Mouse (Mus musculus) monocyte, adult 5-6 weeks (primary cell): ENCODE data around the gene Fam227b. TPM values are rescaled to one million over a fixed set of nuclear protein-coding genes. Genes with fewer than 3 reads are reported as not detected.

Source experiments
- ATAC-seq: fragments of 153-309, 156-312 bp; replicated peaks from 2 replicates; pipeline ENCODE4 v1.8.0; 2017; ENCODE audit warnings: mild to moderate bottlenecking; ENCODE audit not compliant: low TSS enrichment, insufficient number of reproducible peaks, severe bottlenecking, poor library complexity, low FRiP score
- total RNA-seq: library from RNA; stranded (forward); fragments of 200-1000, 200-491, 200-594 nt; gene quantifications from 3 replicates; pipeline ENCODE4 v1.2.3, GENCODE M21; 2017

Gene Fam227b
- total RNA-seq, 1 experiment from 2014 or later, result 0.48 TPM

DNA sequence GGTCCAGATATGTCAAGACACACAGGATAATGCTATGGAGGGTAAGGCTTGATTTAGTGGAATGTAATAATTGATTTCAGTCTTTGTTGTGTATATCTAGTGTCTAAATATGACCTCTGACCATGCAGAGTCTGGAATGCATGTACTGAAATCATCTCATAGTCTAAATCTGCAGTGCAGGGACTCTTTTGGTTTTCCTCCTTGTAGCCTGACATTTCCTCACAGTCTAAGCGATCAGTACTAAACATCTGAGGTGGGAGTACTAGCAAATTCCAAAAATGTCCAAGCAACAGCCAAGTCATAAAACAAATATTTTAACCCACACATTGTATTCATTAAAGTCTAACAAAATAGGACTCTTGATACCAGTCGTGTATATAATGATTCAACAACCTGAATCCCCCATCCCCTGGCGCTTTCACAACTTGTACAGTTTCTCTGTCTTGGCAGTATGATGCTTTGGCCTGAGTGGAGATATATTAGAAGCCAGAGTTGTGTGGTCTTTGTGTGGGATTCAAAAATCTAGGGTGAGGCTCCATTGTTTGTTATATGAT lies 86.4 kb downstream of the Fam227b start:
- ATAC-seq, result no peak

DNA sequence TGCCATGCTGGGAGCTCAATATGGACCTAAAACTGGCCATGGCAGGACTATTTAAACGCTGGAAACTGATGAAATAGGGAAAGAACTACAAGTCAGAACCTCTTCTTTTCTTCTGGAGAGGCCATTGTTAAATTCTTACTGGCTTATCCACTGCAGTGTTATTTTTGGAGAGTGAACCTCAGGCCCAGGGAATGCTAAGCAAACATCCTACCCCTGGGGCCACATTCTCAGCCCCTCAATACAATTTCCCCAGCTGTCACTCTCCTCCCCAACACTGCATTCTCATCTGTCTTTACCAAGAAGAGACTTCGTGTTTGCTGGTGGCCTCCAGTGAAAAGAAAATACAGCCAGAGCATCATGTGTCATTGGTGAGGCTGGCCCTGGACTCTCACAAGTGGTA lies 87.0 kb downstream of the Fam227b start:
- ATAC-seq, result no peak

DNA sequence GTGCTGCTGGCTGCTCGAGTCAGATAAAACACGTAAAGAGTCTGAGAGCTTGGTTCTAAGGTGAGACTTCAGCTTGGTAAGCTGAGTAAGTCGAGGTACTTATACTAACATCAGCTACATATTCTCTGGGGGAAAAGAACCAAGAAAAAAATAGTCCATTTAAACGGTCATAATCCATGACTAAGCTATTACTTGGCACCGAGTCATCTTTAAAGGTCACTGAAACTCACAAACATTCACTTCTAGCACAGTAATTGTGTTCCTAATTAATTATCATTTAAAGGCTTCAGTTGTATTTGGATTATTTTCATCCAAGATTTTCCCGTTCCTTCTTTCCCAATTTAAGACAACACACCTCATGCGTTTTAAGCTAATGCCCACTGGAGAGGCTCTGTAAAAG lies 88.9 kb downstream of the Fam227b start:
- no peak for ATAC-seq

DNA sequence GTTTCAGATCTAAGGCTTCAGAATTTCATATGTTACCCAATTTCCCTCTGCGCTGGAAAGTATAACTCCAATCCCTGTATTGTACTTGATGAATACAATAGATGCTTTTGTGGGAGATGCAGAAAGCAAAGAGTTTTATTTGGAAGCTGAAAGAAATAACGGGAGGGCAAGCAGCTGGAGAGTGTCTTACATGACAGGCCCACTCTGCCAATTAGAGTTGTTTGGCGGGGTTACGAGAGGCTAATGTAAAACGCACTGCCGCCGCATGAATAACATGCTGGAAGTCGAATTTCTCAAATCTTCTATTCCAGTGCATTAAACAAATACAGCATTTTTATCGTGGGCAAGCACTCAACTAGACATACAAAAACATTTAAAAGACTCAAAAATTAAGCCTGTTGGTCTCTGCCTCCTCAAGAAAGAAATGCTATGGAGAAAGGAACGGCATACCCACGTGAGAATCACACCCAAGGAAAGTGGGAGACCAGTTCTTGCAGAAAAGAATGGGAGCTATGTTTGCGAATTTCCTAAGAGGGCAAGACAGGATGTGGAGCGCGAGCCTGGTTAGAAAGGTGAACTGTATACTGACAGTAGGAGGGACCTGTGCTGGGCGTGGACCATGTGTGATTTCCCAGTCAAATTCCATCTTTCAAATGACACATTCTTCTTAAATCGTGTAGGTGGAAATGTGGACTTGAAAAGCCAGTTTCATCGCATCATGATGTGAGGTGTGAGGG lies 90.6 kb downstream of the Fam227b start:
- no peak for ATAC-seq

DNA sequence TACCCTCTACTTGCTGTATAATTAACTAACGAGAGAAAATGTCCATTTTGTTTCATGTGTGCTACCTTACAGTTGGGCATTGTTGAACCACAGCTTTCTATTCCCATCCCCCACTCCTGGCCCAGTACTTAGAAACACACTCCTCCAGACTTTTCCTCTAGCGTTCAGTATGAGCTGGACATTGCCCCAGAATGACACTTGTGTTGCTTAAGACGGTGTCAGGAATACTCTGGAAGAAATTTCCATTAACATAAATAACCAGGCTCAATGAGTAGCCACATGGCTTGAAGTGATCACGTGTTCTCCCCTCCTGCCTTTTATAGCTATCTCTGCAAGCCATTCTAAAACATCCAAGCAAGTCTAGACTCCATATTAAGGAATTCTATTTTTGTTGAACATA lies 91.2 kb downstream of the Fam227b start:
- no peak for ATAC-seq

DNA sequence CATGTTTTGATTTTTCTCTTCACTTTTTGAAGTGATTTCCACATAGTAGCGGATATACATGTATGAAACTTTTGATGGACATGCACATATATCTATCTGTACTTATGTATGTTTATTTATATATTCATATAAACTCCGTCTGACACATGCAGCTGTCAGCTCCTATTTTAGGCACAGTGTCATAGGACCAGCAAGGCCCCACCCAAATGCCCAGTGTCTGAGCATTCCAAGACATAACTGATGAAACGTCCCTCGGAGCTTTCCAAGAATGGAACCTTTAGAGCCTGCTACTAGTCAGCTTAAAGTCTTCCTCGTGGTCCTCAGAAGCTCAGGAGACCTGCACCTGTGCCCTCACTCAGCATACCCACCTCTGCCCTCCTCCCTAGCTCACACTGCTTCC lies 98.1 kb downstream of the Fam227b start:
- ATAC-seq, result no peak

DNA sequence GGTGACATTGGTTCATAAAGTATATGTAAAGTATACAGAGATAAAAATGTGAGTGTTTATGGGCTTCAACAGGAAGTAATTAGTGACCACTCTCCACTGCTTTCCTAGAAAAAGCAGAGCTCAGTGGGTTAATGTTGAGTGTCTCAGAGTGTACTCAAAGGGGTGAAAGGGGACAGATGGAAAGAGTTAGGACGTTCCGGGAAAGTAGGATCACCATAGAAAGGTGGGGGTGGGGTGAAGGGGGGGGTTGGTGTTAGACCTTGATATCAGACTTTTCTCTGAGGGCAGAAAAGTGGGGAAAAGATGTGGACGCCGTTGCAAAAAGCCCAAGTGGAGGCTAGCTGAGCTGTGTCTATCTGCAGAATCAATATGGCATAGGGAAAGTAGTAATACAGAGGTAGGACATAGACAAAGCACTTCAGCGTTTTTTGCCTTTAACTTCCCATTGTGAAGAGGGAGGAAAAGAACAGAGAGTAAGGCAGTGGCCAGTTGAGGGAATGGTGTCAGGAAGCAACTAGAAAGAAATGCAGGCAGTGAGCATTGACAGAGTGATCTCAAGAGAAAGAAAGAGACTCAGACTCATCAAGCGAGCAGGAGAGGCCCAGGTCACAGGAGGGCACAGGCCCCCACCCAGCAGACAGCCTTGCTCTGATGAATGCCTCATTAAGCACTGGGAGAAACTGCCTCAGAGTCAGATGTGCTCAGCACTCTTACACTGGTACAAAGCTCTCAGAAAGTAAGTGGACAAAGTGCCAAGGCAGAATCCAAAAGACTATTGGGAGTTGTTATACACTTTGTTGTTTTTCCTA lies 98.9 kb downstream of the Fam227b start:
- ATAC-seq, result no peak

DNA sequence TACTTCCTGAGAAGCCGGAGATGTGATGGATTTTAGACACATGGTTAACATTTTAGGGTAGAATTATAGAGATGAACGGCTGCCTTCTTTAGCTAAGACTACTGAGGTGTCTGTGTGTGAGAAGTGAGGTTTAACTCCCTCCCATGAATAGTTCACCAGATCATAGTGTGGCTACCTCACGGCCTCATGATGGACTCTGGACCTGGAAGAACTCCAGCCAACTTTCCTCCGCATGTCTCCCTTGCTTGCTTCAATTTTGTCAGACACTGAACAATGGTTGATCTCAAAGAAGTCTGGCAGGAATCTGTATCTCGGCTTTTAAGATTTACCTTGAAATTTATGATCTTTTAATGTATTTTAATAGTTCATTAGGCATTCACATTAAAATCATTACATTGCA lies 106.2 kb downstream of the Fam227b start:
- ATAC-seq, result no peak

DNA sequence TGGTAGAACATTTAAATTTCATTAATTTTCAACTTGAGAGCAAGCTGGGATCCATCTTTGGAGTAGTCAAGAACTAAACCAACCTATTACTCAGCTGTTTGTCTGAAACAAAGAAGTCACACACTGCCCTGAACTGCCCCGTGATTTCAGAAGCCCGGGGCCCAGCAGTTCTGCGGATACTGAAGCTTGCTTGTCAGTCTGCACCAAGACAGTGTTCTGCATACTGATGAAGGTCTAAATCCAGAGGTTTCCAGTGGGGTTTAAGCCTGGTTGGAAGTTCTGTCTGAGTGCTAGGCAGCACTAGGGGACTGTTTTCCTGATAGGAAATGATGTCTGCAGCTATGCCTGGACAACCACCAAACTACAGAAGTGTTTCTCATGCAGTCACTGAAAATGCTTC lies 109.1 kb downstream of the Fam227b start:
- no peak for ATAC-seq

DNA sequence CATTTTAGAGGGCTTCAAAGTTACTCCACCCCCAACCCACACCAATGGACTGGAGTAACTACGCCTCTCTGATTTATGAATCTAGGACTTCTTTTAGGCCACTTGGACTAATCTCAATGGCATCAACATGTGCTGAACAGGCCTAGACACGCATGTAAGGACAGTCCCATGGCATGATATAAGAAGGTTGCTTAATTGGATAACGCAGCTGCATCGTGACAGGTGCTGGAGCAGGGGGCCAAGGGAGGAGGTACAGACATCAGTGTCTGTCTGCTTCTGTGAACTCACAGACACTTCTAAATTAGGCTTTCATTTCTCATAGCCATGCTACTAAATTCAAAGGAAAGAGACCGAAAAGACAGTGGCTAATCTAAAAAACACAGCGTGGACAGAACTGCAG lies 110.6 kb downstream of the Fam227b start:
- no peak for ATAC-seq

DNA sequence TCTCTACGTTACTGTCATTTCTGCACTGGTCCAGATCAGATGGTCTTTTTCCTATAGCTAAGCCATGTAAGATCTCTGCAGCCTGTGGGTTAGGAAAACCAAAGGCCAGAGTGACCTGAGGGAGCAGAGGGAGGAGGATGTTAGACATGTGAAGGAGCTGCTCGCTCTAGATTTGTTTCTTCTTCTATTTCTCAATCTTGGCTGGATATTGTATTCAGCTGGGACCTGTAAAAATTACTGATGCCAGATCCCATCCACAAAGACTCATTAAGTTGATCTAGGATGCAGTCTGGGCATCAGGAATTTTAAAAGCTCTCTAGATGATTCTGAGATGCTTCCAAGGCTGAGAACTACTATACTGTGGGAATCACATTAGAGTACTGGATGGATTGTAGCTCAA lies 111.2 kb downstream of the Fam227b start:
- no peak for ATAC-seq

DNA sequence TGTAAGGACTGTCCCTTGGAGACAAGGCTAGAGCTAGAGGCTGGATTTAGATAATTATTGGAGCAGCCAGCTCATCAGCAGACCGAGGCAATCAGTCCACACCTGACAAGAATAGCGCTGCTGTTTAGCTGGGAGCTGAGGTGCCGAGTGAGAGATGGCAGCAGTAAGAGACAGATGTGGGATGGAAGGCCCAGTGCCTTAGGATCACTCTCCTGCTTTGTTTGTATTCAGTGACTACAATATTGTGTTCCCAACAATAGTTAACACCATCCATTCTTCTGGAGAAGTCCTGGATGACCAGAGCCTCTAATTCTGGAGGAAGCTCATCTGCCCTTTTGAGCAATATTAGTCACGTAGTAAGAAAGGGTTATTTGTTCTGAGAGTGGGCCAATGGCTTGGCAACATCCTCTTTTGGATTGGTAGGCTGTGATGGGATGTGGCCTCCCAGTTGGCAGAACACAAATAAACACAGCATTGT lies 112.4 kb downstream of the Fam227b start:
- ATAC-seq, result no peak

DNA sequence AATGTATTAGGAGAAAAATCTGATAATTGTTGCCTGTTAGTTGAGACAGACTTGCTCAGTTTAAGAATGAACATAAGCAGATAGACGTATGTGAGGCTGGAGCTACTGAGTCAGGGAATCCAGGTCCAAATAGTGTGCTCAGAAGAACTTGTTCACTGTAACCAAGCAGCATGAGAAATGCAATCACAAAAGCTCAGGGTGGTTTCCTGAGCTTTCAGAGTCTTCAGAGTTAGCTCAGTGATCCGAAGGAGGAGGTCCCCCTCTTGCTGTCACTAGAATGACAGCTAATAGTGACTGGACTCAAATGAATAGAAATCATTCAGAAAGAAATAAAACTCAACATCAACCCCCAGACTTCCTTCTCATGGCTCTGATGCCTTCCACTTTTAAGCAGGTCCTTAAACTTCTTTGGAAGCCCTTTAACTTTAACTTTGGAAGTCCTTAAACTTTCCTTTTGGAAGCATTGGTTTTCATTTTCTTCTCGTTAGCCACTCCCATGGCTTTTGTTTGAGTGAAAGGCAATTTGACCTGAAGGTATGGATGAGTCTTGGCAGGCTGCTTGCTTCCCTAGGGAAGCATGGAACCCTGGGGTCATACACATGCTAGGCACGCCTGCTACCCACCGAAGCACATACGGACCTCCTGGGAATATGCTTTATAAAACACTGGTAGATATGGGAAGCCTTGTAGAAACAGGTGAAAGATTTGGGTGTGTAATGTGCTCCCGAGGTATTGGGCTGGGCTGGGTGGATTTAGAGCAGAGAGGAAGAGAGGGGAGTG lies 113.4 kb downstream of the Fam227b start:
- ATAC-seq, result no peak

DNA sequence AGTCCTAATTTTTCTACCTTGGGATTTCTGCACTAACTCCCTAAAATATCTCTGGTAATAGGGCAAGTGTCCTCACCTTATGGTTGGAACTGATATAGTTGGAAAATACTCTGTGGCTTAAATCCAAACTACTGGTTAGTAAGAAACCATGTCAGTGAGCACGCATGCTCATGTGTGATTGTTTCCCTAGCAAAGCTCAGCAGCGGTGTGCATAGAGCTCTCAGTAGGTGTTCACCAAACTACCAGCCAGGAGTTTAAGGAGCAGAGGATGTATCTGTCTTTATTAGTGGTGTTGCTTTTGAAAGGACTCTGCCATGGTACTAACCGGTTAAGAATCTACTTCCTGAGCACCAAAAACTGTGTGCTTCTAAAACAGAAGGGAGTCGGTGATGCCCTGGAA lies 115.7 kb downstream of the Fam227b start:
- no peak for ATAC-seq

DNA sequence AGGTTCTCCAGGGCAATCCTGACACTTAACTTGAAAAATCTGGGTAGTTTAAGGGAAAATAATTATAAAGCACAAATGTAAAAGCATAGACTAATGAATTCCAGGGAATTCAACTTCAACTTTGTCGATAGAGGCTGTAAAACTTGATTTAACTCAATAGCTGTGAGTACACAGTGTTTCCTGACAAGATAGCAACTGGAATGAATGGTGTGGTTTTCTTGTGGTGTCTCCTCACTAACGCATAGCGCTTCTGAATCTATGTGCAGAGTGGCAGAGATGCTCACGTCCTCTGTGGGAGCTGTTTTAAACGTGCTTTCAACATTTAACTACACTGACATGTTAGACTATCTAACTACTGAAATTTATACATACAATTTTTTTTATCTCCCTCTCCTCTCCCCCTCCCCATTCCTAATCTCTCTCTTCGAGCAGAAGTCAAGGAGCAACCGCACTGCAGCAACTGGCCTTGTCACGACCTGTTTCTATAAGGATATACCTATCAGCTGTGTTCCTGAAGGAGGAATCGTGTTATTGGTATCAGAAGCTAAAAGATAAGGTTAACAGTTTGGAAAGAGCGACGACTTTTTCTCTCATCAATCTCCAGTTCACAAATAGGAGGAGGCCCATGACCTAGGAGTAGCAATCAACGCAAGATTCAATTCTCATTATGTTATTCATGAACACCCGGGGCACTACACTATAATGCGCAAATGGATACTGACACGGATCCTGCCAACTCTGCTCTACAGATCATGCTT lies 116.6 kb downstream of the Fam227b start:
- ATAC-seq, result no peak

DNA sequence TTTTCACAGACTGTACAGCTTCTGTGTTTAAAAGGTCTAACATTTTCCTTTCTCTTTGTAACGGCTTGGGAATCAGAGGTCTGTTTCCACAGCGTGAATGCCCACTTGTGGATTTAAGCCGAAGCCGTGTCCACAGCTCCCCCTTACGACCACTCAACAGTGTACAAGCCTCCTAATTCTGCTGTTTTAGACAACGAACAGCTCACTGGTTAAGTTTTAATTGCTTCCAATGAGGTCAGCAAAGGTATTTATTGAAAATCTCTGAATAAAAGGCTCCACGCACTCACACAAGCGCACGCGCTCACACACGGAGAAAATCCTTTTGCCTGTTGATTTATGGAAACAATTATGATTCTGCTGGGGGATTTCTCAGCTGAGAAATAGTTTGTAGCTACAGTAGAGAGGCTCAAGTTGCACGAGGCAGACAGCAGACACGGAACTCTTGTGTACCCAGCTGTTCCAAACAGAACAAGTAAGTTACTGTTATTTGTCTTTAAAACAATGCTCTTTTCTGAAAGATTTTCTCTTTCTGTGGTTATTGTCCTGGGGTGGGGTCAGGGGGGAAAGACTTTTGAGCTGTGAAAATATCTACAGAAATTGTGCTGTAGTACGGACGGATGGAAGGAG lies 117.3 kb downstream of the Fam227b start, which contains the start of gene Fgf7:
Gene Fgf7 (plus strand): TSS at position 280 of the 627 bp plus-strand sequence.
- no peak for ATAC-seq

DNA sequence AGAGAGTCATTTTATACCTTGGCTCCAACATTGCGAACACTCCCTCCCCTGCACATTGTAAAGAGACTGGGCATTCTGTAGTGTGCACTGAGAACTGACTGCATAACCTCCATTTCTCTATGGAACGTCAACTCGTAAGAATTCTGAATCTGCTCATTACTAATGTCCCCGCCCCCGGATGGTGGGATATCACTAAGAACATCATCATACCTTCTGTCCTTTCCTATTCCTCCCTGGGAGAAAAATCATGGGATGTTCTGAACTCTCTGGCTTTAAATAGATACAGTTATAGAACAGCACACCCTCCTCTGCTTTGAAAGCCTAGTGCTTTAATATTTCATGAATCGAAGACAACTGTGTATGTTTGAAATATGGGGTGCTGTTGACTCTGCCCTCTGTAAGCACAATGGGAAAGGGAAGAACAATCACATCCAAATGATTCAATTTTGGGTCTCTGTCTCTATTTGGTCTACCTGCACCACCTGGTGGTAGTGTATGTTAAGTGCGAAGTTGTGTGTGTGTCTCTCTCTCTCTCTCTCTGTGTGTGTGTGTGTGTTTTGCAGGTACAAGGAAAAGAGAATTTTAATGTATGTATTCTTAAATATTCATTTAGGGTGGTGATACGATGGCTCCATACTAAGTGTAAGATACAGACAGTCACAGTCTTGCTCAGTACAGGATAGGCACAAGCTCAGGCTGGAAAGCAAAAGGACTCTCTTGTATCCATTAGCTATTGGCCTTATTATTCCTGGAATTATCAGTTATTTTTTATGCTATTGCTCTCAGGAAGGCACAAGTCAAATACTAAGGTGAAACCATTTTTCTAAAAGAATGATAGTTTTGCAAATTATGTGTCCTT lies 118.5 kb downstream of the Fam227b start:
- ATAC-seq, result no peak
